Mouse (Mus musculus) adrenal gland, postnatal 4 days (tissue): ENCODE data around the gene B4galnt1. TPM values are rescaled to one million over a fixed set of nuclear protein-coding genes. Genes with fewer than 3 reads are reported as not detected.
"Not testable (repeated sequence)": the region's sequence is repeated elsewhere in the genome, so short reads cannot be mapped to it uniquely, and the experiment has no call there.

Source experiments
- DNase-seq, 2 experiments: peaks; one replicate each; pipeline ENCODE4 v3.0.0; 2021 to 2022; ENCODE audit warnings: low spot score in 2 of 2, mixed read lengths in 2 of 2
- total RNA-seq, 2 experiments: library from RNA; stranded (reverse); gene quantifications; 2 replicates each; pipeline ENCODE4 v1.2.3; 2021

Gene B4galnt1
- total RNA-seq, 2 experiments from 2014 or later, result 10.6 to 11.7 TPM

DNA sequence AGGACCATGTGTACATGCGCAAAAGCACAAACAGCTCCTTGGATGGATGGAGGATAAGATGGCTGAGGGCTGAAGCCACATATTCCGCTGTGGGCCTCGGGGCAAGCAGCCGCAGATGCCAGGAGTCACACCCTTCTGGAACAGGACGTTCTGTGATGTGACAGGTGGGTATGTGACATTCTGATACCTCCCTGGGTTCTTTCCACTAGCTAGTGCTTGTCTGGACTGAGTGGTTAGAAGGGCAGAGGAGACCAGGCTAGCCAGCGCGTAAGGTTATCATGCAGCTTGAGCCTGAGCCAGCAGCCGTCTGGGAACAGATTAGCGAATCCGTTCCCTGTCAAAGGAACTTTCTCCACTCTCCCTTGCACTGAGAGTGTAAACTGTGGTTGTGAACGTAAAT, 24.1 kb upstream of the B4galnt1 start:
- no peak for DNase-seq

DNA sequence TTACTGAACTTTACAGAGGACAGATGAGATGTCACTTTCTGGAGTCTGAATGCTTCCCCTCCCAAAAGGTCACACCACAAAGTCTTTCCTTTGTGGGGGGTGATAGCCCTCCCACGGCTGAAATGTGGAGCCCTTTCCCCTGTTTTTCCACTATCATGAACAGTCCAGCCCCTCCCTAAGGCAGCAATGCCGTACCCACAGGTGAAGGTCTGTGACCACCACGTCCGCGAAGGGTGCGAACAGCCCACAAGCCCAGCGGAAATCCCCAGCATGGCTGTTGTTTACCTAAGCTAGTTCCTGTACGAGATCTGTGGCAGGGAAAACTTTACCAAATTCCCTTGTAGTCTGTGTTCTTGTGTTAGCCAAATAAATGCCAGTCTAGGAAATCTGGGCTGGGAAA, 23.5 kb upstream of the B4galnt1 start:
- no peak for DNase-seq

DNA sequence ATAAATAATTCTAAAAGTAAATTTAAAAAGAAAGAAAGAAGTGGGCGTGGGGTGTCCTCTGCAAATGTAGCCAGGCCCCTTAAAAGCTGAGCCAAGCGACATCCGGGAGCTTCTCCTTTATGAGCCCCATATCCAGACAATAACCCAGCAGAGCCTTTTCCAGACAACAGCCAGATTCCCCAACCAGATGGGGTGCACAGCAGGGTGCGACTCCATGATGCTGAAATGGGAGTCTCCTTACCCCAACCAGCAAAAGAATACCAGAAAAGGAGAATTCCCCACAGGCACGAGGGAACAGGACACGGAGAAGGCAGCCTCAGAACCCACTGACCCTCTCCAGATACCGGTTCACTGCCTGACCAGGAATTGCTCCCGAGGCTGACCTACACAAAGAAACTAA, 21.8 kb upstream of the B4galnt1 start:
- no peak for DNase-seq

DNA sequence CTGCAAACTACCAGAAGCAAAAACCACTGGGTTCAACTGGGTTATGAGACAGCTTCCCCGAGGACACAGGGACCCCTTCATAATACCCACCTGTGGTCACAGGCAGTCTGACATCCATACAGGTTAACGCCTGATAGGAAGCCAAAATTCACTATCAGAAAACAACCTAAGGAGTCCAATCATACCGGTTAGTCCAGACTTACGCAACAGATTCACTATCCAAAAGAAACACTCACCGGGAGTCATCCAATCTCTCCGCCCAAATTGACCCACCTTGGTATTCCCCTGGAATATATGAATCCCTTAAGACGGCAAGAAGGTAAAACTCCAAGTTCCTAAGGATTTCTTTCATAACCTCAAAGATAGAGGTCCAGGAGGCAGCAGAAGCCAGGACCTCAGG, 20.5 kb upstream of the B4galnt1 start:
- no peak for DNase-seq

DNA sequence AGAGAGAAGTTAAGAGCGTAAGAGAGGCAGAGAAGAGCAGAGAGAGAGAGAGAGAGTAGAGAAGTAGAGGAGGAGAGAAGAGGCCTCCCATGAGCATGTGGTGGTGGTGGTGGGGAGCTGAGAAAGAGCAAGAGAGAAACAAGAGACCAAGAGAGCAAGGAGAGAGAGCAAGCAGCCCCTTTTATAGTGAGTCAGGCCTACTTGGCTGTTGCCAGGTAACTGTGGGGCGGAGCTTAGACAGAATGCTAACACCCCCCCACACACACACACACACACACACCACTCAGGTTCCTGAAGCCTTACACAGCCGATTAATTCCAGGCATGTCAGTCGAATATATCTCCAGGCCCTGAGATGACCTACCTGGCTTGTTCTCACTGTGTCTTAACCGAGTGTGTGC, 19.7 kb upstream of the B4galnt1 start:
- DNase-seq, result no peak

DNA sequence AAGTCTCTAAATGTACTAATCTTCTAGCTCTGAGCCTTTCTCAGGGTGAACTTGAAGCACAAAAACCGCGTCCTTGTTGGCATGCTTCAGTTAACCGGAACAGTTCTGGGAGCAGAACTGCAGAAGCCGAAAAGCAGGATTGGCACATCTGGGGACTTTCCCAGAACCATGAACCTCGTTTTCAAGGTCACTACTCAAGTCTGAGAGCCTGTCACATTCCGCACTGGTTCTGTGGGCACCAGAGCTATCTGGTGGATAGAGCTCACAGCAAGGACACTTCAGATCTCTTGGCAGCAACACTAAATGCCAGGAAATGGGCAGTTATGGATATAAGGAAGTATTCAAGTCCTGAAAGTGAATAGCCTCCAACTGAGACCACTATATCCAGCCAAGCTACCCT, 17.9 kb upstream of the B4galnt1 start:
- no peak for DNase-seq

DNA sequence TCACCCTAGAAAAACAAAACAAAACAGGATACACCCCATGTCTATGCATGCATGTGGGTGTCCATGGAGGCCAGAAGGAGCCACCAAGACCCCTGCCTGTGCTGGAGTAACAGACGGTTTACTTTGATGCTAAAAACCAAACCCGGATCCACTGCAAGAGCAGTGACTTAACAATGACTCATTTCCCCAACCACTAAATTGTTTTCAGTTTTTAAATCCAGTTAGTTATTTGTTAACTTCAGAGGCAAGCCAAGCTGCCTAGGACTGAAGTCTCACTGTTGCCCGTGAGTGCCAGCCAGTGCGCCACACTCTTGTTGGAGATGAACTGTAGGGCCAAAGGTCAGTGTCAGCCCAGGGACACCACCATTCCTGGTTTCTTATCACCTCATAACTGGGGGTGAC, 14.6 kb upstream of the B4galnt1 start:
- DNase-seq, result no peak

DNA sequence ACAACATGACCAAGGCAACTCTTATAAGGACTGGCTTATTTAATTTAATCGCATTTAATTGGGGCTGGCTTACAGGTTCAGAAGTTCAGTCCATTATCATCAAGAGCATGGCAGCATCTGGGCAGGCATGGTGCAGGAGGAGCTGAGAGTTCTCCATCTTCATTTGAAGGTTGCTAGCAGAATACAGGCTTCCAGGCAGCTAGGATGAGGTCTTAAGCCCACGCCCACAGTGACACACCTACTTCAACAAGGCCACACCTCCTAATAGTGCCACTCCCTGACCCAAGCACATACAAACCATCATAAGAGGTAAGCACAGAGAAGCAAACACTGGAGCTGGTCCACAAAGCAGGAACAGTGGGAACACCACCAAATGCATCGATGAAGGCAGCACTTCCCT, 13.8 kb upstream of the B4galnt1 start:
- not testable (repeated sequence) for DNase-seq

DNA sequence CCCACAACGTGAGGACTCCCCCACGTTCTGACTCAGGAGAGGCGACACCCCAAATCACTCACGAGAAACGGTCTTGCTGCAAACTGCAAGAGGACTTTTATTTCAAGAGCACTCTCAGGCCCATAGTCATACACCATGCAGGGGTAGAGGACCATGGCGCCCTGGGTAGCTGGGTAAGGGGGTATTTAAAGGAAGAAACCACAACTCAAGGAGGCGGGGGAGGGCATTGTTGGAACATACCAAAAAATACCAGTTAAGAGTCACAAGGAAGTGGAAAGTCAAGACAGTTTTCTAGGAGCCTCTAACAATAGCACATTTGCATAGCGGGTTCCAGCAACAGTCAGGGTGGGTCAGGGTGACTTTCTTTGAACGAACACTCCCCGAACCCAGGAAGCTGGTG, 12.5 kb upstream of the B4galnt1 start:
- DNase-seq, result not testable (repeated sequence)

DNA sequence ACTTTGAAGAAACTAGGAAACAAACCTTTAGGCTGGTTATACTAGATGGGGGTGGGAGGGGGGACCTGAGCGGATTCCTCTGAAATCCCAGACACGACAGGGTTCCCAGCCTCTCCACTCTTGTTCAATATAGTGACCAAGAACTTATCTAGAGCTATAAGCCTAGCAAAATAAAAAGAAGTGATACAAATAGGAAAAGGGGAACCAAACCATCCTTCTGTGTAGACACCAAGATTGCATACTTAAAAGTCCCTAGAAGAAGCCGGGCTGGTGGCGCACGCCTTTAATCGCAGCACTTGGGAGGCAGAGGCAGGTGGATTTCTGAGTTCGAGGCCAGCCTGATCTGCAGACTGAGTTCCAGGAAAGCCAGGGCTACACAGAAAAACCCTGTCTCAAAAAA, 11.7 kb upstream of the B4galnt1 start:
- DNase-seq, result no peak

DNA sequence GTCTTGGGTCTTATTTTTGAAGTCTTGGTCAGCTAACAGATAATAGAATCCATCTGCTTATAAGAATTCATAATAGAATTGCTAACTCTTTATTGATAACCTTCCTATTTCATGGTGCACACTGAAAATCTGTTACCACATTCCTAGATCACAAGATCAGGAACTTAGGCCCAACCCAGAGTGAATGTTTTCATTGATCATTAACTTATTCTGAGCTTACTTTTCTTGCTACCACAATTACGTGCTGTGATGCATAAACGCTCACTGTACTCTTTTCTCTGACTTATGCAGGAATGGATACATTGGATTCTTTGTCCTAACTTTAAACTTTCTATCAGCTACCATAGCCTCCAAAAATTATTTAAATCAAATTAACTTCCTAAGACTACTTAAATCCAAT, 10.8 kb upstream of the B4galnt1 start:
- no peak for DNase-seq

DNA sequence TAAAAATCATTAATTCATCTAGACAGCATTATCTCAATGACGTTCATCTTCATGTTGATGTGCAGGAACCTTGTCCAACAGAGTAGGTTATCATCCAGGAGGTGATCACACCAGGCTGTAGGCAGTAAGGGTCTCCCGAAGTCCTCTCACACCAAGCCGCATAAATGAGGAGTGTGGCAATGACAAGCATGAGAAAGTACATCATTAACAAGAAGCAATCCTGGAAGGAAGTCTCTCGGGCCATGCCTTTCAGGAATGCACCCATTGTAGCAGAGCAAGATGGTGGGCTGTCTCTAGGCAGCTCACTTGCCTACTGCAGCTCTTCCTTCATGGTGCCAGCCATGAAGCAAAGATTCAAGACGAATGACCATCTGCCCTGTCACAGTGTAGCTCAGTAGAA, 10.4 kb upstream of the B4galnt1 start:
- DNase-seq, result no peak

DNA sequence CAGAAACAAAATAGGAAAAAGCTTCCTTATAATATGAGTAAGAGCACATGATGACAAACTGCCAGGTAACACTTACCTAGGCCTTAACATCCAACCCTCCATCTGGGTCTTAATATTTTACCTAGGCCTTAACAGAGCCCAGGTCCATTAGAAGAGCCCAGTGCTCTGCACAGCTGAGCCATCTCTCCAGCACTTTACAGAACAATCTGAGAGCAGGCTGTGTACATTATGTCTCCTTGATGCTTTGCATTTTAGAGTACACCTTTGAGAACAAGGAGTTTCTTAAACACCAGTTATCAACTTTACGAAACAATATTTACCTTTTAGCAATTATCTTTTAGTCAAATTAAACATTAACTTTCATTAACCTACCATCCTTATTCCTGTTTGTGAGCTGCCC, 8.9 kb upstream of the B4galnt1 start:
- DNase-seq, result no peak

DNA sequence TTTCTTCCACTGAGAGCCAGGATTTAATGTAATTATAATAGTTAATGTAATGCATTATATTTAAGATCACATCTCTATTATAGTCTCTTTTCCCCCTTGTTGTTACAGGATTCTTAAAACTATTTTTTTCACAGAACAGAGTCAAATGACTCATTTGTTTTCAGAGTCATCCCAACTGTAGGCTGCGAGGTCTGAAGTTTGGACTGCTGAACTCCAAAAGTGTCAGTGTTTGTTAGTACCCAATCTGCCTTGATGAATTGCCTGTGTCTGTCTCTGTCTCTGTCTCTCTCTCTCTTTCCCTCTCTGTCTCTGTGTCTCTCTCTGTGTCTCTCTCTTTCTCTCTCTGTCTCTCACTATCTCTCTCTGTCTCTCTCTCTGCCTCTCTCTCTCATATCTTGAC, 8.5 kb upstream of the B4galnt1 start:
- DNase-seq, result no peak

DNA sequence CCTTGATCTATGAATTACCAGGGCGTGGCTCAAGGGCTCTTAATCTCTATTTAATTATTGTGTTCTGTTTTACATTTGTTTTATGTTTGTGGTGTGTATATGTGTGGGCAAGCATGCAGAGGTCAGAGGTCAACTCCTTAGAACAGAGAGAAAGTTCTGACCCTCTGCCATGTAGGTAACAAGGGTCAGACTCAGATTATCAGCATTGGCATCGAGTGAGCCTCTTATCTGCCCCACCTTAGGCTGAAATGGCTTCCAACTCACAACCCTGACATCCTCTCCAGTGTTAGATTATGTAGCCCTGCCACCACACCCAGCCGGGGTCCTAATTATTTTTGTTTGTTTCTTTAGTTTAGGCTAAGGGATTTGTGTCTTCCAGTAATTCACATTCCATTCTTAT, 6.6 kb upstream of the B4galnt1 start:
- no peak for DNase-seq

DNA sequence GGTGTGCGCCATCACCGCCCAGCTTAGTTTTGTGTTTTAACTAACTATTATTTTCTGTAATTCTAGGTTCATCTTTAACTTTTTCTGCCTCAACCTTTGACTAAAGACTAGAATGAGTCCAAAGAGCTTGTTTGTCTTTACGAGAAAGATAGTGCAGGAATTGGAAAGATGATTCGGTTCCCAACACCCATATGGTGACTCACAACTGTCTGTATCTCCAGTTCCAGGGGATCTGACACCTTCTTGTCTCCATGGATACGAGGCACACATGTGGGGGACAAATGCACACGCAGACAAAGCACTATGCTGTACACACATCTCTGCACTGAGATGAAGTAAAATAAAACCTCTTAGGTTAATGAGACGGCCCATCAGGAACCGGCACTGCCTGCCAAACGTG, 4.9 kb upstream of the B4galnt1 start:
- DNase-seq, result no peak

DNA sequence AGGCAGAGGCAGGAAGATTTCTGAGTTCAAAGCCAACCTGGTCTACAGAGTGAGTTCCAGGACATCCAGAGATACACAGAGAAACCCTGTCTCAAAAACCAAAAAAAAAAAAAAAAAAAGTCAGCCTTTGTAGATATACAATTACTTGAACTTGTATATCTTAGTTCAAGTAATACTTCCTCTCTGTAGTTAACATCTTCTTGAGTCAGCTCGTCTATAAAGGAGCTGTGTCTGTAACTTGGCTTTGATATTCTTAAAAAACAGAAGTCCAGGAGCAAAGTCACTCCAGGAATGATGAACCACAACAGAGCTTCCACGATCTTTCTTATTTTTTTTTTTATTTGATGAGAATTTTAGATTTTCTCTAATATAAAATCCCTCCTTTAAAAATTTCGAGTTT, 4.3 kb upstream of the B4galnt1 start:
- no peak for DNase-seq

DNA sequence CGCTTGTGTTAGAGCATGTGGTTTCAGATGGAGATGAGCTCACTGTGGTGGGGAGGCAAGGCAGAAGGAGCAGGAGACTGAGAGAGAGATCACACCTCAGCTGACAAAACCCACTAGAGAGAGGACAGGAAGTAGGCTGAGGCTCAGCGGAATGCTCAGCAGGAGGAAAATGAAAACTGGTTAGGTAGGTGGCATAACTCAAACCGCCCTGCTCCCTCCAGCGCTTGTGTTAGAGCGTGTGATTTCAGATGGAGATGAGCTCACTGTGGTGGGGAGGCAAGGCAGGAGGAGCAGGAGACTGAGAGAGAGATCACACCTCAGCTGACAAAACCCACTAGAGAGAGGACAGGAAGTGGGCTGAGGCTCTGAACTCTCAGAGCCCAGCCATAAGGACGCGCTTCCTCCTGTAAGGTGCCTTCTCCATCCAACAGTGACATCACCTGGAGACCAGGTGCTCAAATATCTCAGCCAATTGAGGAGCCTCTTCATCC, 2.2 kb upstream of the B4galnt1 start:
- DNase-seq, result not testable (repeated sequence)

DNA sequence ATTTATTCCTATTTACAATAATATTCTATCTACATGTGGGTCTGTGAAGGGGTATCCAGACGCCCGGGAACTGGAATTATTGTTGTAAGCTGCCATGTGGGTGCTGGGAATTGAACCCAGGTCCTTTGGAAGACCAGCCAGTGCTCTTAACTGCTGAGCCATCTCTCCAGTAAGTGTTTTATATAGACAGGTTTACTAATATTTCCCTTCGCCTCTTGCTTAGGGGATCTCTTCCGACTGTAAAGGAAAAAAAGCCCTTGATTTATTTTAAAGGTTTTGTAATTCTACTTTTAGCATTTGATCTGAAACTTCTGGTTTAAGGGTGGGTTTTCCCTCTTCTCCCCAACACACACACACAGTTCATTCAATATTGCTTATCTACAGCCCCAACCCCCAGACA, 835 bp upstream of the B4galnt1 start:
- DNase-seq, result no peak

DNA sequence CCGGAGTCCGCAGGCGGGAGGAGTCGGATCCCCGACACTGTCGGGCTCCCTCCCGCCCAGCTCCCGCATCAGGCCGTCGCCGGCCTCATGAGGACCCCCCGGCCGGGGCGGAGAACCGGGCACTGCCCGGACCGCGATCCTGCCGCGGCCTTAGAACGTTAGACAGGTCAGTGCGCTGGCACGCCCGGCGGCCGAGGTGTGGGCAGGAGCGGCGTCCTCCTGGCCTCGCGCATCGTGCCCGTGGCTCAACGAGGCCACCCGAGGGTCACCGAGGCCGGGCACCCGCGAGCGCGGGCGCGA, 279 bp downstream of the B4galnt1 start:
- no peak for DNase-seq

DNA sequence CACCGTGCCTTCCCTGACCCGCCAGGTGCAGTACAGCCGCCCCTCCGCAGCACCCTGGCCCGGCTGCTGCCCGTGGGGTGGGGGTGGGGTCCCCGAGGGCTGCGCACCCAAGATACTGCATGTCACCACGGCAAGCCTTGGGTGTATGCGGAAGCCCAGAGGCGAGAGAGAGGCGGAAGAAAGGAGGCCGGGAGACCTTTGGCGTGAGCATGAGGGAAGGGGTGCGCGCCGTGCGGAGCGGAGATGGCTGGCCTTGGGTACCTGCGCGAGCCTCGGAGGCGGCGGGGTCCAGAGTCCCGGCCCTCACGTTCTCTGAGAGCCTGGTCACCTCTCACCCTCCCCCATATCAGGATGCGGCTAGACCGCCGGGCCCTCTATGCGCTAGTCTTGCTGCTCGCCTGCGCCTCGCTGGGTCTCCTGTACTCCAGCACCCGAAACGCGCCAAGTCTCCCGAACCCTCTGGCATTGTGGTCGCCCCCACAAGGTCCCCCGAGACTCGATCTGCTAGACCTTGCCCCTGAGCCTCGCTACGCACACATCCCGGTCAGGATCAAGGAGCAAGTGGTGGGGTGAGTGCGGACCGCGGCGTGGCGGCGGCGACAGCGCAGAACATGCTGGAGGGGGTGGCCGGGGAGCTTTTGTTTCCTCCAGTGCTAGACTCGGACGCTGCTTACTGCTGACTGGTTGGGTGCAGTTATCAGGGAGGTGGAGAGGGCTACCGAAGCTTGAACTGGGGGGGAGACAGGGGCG, 804 bp downstream of the B4galnt1 start:
- no peak for DNase-seq

DNA sequence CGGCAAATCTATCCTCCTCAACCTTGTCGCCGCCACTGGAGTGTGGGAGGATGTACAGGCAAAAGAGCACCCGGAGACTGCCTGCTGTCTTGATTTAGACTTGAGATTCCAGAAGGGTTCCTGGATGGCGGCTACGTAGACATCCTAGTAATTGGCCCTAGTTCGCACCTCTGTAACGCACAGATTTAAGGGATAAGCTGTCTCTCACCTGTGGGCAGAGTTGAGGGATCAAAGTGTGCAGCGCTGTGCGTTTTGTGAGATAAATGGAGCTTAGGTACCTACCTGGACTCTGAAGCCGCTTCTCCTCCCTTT, 1.3 kb downstream of the B4galnt1 start:
- no peak for DNase-seq

DNA sequence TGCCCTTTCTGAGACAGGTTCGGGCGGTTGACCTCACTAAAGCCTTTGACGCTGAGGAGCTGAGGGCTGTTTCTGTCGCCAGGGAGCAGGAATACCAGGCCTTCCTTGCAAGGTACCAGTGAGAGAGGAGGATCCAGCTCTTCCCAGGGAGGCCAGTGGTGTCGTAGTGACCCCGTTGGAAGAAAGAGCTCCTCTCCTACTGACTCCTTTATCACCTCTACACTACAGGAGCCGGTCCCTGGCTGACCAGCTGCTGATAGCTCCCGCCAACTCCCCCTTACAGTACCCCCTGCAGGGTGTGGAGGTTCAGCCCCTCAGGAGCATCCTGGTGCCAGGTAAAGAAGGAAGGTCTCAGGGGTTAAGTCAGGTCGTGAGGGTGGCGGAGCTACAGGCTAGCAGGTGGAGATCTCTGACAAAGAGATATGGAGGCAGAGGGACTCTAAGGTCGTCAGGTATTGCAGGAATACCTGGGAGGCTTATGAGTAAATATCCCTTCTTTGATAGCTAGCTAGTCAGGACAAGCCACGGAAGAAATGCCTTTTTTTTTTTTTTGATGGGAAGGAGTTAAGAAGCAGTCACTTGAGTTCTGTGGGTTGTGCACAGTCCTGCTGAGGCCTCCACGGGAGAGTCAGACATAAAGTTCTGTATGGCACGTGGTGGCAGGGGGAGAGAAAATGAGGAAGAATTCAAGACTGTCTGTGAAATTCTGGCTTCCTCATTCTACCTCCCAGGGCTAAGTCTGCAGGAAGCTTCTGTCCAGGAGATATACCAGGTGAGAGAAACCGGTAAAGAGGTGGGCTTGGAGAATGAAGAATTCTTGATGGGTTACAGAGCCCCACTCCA, 2.0 kb downstream of the B4galnt1 start:
- DNase-seq, result no peak
